Mouse (Mus musculus) layer of hippocampus, postnatal 25 days (tissue): ENCODE results near the gene Hoxc4. TPM values are rescaled to one million over a fixed set of nuclear protein-coding genes. Genes with fewer than 3 reads are reported as not detected.

Source experiments
- DNase-seq, 2 experiments: peaks; one replicate each; pipeline ENCODE4 v3.0.0; 2022; ENCODE audit warnings: mixed read lengths in 2 of 2, low spot score in 1 of 2; ENCODE audit errors: extremely low spot score in 1 of 2
- total RNA-seq, 2 experiments: library from RNA; stranded (reverse); gene quantifications; 2 replicates each; pipeline ENCODE4 v1.2.3; 2021

Hoxc4 gene
- total RNA-seq, 2 experiments from 2014 or later = not detected

- no peak for DNase-seq
Measured at GRCm38 (mm10) chr15:103034807-103035547, 16.2 kb downstream of the Hoxc4 start.

- no peak for DNase-seq
Measured at GRCm38 (mm10) chr15:103035548-103035881, 16.8 kb downstream of the Hoxc4 start.

GRCm38 (mm10) chr15:103037579-103037978 lies 18.8 kb downstream of the Hoxc4 start:
- no peak for DNase-seq

- DNase-seq = no peak
Measured at GRCm38 (mm10) chr15:103038701-103039480, 20.2 kb downstream of the Hoxc4 start.

- no peak for DNase-seq
Measured at GRCm38 (mm10) chr15:103039609-103040008, 20.9 kb downstream of the Hoxc4 start.

- DNase-seq = no peak
Measured at GRCm38 (mm10) chr15:103040601-103041000, 21.9 kb downstream of the Hoxc4 start.

- DNase-seq = no peak
Measured at GRCm38 (mm10) chr15:103041613-103042012, 22.9 kb downstream of the Hoxc4 start.

GRCm38 (mm10) chr15:103042209-103042608 lies 23.5 kb downstream of the Hoxc4 start:
- DNase-seq = no peak

GRCm38 (mm10) chr15:103051670-103052069 lies 32.9 kb downstream of the Hoxc4 start:
- DNase-seq = no peak

GRCm38 (mm10) chr15:103053210-103053609 lies 34.5 kb downstream of the Hoxc4 start:
- DNase-seq = no peak

- no peak for DNase-seq
Measured at GRCm38 (mm10) chr15:103056396-103056795, 37.7 kb downstream of the Hoxc4 start.

GRCm38 (mm10) chr15:103058715-103059114 lies 40.0 kb downstream of the Hoxc4 start:
- no peak for DNase-seq

GRCm38 (mm10) chr15:103059393-103059992 lies 40.8 kb downstream of the Hoxc4 start:
- DNase-seq = no peak

GRCm38 (mm10) chr15:103060021-103060340 lies 41.2 kb downstream of the Hoxc4 start:
- no peak for DNase-seq

GRCm38 (mm10) chr15:103060341-103061130 lies 41.8 kb downstream of the Hoxc4 start:
- no peak for DNase-seq

GRCm38 (mm10) chr15:103061131-103061825 lies 42.5 kb downstream of the Hoxc4 start:
- DNase-seq = no peak

GRCm38 (mm10) chr15:103061988-103062387 lies 43.3 kb downstream of the Hoxc4 start:
- DNase-seq = no peak

- DNase-seq = no peak
Measured at GRCm38 (mm10) chr15:103065642-103066041, 46.9 kb downstream of the Hoxc4 start.

- DNase-seq = no peak
Measured at GRCm38 (mm10) chr15:103067701-103068100, 49.0 kb downstream of the Hoxc4 start.

- no peak for DNase-seq
Measured at GRCm38 (mm10) chr15:103069173-103069572, 50.4 kb downstream of the Hoxc4 start.
